Mouse (Mus musculus): ENCODE results near the gene Cys1. TPM values are rescaled to one million over a fixed set of nuclear protein-coding genes. Genes with fewer than 3 reads are reported as not detected.

Cys1 gene
- total RNA-seq, 4 experiments from 2014 or later = 3.3 to 5.6 (median 4.7) TPM

- no peak for DNase-seq (ENCODE audit: low spot score)
Measured at GRCm38 (mm10) chr12:24697484-24698204, 16.0 kb upstream of the Cys1 start.

DNA sequence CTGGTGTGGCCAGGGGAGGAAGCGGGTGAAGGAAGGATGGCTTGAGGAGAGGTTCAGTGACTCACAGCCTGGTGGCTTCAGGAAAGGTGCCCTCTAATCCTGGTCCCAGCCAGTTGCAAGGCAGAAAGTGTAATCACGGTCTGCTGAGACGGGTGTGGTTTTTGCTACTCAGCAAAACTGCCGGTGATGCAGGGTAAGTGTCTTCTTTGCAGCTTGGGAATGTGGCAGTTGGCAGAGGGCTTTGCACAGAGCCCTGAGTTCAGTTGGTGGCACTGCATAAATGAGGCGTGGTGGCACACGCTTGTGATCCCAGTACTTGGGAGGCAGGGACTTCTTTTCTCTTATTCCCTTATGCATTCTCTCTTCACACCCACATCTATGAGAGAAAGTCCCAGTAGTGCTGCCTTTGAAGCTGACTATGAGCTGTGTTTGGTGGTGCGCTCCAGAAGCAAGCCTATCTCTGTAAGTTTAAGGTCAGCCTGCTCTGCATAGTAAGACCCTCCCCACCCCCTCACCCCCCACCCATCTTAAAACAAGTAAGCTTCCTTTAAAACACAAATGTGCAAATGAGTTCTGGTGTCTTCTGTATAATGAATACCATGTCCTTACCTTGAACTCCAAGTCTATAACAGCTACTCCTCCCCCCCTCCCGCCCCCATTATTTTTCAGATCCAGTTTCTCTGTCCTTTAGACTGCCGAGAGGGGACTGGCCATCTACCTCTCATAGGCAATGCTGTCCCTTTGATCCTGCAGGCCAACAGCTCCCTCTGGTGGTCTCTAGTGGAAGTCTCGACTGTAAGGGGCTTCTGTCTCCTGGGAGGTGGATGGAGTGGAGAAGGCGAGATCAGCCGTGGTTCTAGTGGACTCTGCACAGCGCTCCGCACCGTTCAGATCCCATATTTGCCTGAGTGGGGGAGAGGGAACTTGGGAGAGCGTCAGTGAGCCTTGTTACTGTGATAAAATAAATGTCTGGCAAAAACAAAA lies 15.2 kb upstream of the Cys1 start:
- DNase-seq (ENCODE audit: low spot score) = peak; percentile 89

DNA sequence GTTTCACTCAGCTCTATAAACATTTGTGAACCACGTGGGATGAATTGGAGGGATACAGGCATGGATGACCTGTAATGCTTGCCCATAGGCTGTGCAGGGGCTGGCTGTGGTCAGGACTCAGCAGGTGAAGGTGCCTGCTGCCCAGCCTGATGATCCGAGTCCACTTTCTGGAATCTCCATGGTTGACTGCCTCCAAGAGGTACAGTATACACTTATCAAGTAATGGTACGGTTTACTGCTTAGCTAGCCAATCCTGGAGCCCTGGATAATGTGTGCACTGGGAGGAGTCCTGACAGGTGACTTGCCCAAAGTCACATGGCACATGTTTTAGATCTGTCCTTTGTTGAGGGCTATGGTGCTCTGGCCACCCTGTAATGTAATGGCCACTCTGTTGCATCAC lies 8.7 kb upstream of the Cys1 start:
- DNase-seq (ENCODE audit: low spot score) = no peak

DNA sequence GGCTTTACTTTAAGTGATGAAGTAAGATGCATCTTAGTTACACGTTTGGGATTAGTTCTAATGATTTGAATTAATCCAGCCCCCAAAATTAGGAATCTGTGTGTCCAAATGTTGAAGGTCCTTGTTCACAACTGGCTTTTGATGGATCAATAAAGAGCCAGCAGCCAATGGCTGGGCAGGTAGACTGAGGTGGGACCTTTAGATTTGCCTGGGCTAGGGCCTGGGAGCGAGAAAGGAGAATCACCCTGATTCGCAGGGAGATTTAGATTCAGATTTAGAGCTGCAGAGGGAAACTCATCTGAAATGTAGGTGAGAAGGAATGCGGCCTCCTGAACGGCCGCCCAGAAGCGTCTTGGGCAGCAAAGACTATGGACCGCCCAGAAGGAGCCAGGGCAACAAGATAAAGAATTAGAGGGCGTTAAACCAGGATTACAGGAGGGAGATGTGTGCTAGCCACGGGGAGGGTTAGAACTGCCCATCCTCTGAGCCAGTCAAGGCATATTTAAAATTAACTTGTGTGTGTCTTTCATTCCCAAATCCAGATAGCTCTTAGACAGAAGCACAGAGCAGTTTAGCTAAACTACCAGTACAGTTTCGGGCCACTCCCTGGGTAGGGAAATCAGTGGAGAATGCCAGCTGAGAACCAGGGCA lies 5.2 kb upstream of the Cys1 start:
- no peak for DNase-seq (ENCODE audit: low spot score)

- DNase-seq (ENCODE audit: low spot score) = no peak
Measured at GRCm38 (mm10) chr12:24686038-24686695, 4.6 kb upstream of the Cys1 start.

DNA sequence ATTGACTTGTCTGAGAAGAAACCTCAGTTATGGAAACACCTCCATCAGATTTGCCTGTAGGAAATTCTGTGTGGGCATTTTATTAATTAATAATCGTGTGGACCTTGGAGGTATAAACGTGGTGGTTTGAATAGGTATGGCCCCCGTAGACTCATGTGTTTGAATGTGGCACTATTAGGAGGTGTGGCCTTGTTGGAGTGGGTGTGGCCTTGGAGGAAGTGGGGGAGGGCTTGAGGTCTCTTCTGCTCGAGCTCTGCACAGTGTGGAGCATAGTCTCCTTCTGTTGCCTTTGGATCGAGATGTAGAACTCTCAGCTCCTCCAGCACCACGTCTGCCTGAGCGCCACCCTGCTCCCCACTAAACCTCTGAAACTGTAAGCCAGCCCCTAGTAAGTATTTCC lies 1.8 kb upstream of the Cys1 start:
- DNase-seq (ENCODE audit: low spot score) = no peak

DNA sequence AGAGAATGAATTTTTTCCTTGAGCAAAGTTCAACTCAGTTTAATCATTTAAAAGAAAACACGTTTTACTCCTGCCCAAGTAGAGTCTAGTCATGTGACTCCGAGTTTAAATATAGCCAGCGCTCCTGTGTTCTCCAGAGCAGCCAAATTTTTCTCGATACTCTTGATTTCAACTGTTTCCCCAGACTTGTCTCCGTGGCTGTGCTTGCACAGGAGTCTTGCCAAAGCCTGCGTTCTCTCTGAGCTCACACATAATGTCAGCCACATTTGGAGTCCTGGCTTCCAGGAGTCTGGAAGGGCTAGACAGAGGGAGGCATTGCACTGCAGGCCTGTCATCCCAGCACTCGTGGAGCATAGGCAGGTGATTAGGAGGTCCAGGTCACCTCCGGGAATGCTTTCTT lies 950 bp upstream of the Cys1 start:
- peak; percentile 47 for DNase-seq (ENCODE audit: low spot score)

DNA sequence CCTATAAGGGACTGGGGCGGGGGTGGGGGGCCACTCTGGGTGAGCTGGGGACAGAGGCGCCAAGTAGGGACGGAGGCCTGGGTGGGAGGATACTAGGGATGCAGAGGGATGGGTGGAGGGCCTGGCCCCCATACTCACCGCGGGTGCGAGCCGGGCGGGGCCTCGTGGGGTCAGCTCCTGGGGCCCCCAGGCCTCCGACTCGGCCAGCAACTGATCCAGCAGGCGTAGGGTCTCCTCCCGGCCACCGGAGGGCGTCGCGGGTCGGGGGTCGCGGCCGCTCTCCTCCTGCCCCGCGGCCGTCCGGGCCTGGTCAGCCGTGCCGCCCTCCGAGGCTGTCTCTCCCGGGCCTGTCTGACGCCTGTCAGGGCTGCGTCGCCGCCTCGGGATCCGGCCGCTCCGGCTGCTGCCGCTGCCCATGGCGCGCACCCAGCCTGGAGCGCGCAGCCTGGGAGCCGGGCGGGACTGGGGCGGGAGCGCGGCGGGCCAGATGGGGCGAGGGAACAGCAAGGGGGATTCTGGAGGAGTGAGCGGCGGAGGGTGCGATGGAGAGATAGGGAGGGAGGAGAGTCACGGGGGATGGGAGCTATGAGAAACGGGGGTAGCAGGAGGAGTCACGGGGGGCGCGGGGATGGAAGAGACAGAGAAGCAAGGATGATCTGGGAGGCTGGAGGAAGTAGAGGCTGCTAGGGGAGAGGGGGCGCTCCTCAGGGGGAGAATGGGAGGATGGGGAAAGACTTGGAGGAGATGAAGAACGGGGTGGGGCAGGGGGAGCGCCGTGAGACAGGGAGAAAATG lies 924 bp downstream of the Cys1 start:
- DNase-seq (ENCODE audit: low spot score) = no peak

DNA sequence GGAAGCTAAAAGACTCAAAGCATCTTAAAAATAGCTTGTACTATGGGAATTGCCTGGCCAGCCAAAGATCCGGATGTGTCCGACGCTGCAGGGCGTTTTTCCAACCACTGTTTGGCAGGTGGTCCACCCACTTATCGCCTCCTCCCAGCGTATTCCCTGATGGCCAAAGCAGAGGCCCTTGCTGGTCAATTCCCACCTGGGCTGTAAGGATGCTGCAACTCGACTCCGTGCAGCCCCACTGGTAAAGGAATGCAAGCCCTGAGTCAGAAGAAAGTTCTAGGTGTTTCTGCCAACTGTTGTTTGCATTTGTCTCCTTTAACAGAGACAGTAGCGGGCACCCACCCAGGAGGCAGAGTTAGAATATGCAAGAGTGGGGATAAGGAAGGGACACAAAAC lies 1.5 kb downstream of the Cys1 start:
- DNase-seq (ENCODE audit: low spot score) = peak; percentile 77

- no peak for DNase-seq (ENCODE audit: low spot score)
Measured at GRCm38 (mm10) chr12:24662131-24662530, 19.5 kb downstream of the Cys1 start.

DNA sequence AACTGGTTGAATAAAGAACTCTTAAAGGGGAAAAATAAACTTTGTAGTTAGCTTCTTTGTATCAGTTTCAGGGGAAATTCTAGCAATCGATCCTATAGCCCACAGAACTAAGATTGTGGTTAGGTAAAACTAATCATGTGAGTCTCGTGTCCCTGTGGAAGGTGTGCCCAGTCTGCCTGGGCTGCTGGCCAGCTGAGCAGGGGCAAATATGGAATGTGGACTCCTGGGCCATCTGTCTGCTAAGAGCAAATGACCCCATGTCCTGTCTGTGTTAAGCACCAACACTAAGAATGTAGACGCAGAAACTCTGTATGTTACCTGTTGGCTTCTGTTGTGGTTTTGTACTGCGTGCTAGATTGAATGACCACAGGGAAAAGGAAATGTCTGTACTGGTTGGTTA lies 20.5 kb downstream of the Cys1 start:
- DNase-seq (ENCODE audit: low spot score) = no peak

DNA sequence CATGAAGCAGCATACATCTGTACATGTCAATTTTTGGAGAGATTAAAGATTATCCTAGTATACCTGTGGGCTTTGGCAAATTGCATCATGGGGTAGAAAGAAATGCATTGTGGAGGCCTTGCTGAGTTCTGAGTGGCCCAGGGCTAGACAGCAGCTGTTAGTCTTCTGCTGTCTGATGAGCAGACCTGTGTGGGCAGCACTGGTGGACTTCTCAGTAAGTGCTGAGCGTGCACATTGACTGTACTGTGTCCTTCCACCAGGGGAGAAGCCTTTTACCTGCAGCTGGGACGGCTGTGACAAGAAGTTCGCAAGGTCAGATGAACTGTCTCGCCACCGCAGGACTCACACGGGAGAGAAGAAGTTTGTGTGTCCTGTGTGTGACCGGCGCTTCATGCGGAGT lies 21.7 kb downstream of the Cys1 start:
- no peak for DNase-seq (ENCODE audit: low spot score)

DNA sequence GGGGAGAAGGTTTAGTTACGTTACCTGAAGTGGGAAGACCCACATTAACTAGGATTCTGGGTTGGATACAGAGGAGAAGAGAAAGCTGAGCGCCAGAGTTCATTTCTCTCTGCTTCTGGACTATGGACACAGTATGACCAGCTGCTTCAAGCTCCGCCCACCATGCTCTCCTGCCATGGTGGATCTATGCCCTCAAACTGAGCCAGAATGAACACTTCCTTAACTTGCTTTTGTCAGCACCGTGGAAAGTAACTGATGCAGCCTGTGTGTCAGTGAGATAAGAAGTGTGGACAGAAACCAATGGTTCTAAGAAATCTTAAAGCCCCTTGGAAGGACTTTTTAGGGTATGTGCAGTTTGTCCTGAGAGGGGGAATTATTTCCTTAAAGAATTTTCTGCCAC lies 22.6 kb downstream of the Cys1 start:
- no peak for DNase-seq (ENCODE audit: low spot score)

GRCm38 (mm10) chr12:24656436-24656835 lies 25.2 kb downstream of the Cys1 start:
- no peak for DNase-seq (ENCODE audit: low spot score)

DNA sequence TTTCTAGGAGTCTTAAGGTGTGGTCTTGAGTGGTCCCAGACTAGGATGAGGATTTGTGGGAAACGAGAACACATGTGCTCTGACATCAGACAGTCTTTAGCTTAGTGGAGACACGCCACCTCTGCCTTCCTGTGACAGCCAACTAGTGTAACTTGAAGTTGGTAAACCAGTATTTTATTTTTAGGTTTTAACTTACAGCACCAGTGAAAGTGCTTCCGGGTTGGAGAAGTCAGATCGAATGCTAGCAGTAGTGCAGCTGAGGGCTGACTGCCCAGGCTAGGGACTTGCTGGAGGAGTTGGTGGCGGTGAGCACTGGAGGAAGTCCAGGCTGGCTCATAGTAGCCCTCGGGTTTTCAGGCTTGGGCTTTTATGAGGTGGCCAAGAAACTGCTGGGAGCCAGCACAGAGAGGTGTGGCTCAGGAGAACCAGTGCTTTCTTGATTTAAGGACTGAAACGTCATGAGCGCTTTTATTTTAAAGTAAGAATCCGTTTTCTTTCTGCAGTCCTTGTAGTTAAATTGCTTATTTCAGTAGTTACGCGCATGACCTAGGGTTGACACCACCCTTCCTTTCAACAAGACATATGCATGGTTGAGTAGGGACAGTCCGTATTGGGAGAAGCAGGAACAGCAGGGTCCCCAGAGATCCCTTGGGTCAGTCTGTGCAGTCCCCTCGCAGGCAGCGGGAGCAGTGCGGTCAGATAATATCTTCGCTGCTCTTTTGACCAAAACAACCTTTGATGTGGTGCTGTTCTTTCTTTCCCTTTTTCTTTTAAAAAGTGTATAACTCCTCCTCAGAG lies 27.3 kb downstream of the Cys1 start:
- DNase-seq (ENCODE audit: low spot score) = no peak

DNA sequence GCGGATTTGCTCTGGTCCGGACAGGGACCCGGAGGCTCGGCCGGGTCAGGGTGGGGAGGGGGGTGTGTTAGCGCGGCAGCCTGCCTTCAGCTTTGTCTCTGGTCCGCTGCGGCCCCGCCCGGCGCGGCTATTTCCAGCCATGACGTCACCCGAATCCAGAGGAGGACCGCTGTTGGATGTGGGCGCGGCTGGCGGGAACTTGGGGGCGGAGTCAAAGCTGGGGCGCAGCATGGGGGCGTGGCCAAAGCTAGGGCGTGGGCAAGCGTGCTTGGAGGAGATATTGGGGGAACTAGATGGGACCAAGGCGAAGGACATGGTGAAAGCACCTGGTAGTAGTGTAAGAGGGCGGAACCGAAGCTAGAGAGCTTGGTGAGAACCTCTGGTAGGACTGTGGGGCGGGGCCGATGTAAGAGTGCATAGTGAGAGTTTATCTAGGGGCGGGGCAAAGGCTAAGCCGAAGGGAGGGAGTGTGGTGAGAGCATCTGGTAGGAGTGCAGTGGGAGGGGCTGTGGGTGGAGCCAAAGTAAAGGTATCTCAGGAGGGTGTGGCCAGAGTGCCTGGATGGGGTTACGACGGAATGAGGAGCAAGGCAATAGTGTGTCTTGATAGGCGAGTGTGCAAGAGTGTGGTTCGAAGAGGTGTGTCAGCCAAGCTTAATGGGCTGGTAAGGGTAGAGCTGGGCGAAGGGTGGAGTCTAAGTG lies 29.8 kb downstream of the Cys1 start:
- peak; percentile 98 for DNase-seq (ENCODE audit: low spot score)

GRCm38 (mm10) chr12:24651063-24651557 lies 30.5 kb downstream of the Cys1 start, which contains the start of gene Klf11:
Gene Klf11, plus strand, starts transcription at chr12:24651274.
- peak; percentile 97 for DNase-seq (ENCODE audit: low spot score)

- no peak for DNase-seq (ENCODE audit: low spot score)
Measured at GRCm38 (mm10) chr12:24650415-24651062, 31.1 kb downstream of the Cys1 start.

- DNase-seq (ENCODE audit: low spot score) = no peak
Measured at GRCm38 (mm10) chr12:24648094-24648493, 33.5 kb downstream of the Cys1 start.

Data from heart, adult 8-10 months (tissue).